Mouse (Mus musculus) cerebellum, postnatal 10 days (tissue): ENCODE measurements at regions not wholly inside any gene's neighbourhood (a gene's known extent, or its start where the extent isn't known, plus 50 kb on each side); places are given as distances from the start of the nearest gene placed in this dataset.

Source experiments
- DNase-seq, 2 experiments: peaks; one replicate each; pipeline ENCODE4 v3.0.0; 2021; ENCODE audit warnings: mixed read lengths in 2 of 2

GRCm38 (mm10) chr2:123486681-123487080 lies 603.1 kb upstream of the Sema6d start:
- DNase-seq = no peak

DNA sequence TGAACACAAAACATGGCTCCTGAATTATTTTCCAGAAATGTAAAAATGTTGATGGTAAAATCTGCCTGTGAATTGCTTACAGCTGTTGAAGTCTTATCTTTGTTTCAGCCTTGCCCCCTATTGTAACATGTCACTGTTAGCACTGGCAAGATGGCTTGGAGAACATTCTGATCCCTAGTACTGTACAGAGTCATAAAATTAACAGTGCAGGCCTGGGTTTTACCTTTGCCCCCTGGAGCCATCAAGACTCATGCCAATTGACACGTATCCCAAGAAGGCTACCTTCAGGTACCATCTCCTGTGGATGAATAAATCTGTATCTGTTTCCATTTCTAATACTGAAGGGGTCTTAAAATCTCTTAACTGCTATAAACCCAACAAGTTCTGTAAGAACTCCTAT lies 583.6 kb upstream of the Sema6d start:
- DNase-seq = no peak

DNA sequence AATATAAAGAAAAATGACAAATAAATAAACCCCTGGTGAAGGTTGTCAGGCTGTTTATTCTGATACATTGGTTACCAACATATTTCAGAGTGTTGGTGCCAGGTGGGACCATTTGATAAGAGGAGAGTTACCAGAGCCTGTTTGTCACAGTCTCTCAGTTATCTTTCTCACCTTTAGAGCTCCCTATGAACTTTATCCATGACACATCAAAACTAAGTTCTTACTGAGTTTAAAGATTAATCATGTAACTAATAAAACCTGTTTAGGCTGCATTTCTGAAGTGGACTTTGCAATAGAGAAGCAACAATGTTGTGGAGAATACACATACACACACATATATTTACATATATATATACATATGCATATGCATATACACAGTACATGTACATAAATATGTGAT lies 582.7 kb upstream of the Sema6d start:
- DNase-seq = no peak

DNA sequence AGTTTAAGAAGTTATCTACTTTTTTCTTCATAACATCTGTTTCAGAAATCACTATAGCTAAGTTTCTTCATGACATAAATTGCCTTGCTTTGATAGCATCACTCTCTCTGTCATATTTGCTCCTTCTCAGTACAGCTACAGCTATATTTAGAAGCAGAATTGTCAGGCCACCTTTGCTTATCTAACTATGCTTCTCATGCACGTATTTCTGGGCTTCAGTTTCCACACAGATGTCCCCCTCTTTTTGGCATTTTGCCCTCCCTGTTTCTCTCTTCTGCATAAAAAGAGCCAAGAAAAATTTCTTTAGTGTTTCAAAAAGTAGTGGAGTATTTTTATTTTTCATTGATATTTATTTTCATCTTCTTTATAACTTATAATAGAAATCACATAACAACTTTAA lies 560.9 kb upstream of the Sema6d start:
- peak; percentile 52 to 68 for DNase-seq

GRCm38 (mm10) chr2:123532946-123533791 lies 556.6 kb upstream of the Sema6d start:
- peak; percentile 42 to 50 for DNase-seq

- no peak for DNase-seq
Observed at GRCm38 (mm10) chr2:123551249-123551850, 538.4 kb upstream of the Sema6d start.

DNA sequence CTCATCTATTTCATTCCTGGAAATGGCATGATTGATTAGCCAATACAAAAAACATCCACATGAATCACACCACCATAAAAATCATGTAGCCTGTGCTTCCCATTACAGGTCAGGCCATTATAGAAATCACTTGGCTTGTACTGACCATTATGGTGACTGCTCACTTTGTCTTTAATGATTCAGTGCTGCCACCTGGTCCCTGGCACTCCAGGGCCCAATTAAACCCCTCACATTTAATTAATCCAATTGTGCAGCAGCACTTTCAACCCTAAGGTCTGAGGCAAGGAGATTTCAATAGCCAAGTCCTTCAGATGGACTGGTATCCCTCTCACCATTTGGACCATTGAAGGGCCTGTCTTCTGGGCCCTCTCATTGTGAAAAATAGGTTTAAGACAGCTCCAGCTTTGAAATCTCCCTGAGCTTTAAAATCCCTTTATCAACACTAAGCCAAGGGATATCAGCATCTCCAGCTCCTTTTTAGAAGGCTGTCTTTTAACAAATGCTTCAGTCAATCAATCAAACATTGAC lies 531.6 kb upstream of the Sema6d start:
- peak; percentile 12 to 16 for DNase-seq
